Comparison of ENCODE assay signal across 12 mouse cellular contexts in the genomic region with DNA sequence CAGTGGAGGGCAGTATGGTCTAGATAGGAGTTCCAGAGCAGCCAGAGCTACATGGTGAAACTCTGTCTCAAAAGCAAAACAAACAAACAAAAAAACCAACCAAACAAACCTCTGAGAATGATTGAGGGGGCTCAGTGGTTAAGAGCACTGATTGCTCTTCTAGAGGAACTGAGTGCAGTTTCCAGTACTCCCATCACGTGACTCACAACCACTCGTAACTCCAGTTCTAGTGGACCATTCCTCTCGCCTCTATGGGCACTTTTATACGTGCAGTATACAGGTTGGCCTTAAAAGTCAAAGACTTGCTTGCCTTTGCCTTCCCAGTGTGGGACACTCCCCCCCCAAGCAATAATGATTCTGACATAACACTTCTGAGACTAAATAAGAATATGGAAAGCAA.
"Had no signal": no experiment of that assay in that cellular context is flagged by ENCODE, and none has a peak within 500 bp of the region (broad histone marks: within the 10 kb centered on the region; RNA-seq: fewer than 3 reads in every experiment).

No protein-coding gene starts in this region.

- ATAC-seq: midbrain, embryonic 13.5 days; midbrain, embryonic 16.5 days had no signal

- H3K4me2 ChIP-seq: lung, embryonic 14.5 days; midbrain, embryonic 13.5 days; neural tube, embryonic 12.5 days; stomach, embryonic 15.5 days had no signal

- DNase-seq: lung, adult 18-20 months; lung, embryonic 14.5 days; lung, postnatal 10 days; lung, postnatal 4 days; right cerebral cortex, postnatal 14 days had no signal

- H3K9me3 ChIP-seq: midbrain, embryonic 10.5 days; midbrain, embryonic 13.5 days; neural tube, embryonic 12.5 days; stomach, embryonic 15.5 days had no signal

- H3K9ac ChIP-seq: liver, embryonic 14.5 days; lung, embryonic 14.5 days; midbrain, embryonic 13.5 days; neural tube, embryonic 12.5 days; stomach, embryonic 15.5 days had no signal

- H3K27ac ChIP-seq: liver, embryonic 14.5 days; midbrain, embryonic 10.5 days; midbrain, embryonic 13.5 days; neural tube, embryonic 12.5 days; stomach, embryonic 15.5 days; stomach, postnatal 0 days had no signal

- H3K4me3 ChIP-seq: midbrain, embryonic 10.5 days; midbrain, embryonic 13.5 days; neural tube, embryonic 12.5 days; stomach, embryonic 15.5 days had no signal

- H3K27me3 ChIP-seq: neural tube, embryonic 12.5 days; stomach, embryonic 15.5 days had no signal
